Mouse (Mus musculus): ENCODE results near the gene Pon3.
"Not testable (repeated sequence)": the region's sequence is repeated elsewhere in the genome, so short reads cannot be mapped to it uniquely, and the experiment has no call there.

Pon3 gene

DNA sequence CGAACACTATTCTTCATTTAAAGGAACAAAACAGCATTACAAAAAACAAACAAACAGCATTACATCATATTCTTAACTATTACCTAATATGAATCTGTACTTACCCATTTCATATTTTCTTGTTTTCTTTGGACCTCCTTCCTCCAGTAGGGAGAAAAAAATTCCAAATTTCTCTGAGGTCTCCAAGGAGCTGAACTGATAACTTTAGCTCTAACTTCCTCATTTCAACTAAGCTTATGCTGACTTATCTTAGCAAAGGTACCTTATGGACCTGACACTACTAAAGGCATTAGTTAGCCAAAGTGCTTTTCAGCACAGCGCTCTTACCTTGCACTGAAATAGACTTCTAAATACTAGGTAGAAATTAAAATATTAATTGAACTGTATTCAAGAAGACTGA lies 1.2 kb downstream of the Pon3 start:
- DNase-seq (ENCODE audit: low read depth, low spot score) = no peak

GRCm38 (mm10) chr6:5245926-5246325 lies 10.2 kb downstream of the Pon3 start:
- DNase-seq (ENCODE audit: low read depth, low spot score) = no peak

- DNase-seq (ENCODE audit: low read depth, low spot score) = no peak
Measured at GRCm38 (mm10) chr6:5238799-5239198, 17.3 kb downstream of the Pon3 start.

DNA sequence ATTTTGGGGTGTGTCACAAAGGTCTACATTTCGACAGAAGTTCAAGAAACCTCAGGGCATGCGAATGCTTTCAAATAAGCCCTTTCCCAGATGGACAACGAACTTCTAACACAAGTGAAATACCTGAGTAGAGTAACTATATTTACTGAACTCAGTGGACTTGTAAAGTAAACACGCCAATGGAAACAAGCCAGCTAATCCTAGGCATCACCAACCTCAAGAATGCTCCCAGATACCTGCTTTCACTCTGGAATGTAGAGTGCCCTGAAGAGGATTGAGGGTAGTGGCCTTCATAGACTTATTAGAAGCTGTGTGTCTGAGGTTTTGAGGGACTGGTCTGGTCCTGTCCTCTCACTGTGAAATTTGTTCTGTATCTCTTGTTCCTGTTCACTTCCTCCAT lies 18.6 kb downstream of the Pon3 start:
- no peak for DNase-seq (ENCODE audit: low read depth, low spot score)

GRCm38 (mm10) chr6:5236843-5237371 lies 19.2 kb downstream of the Pon3 start:
- DNase-seq (ENCODE audit: low read depth, low spot score) = no peak

DNA sequence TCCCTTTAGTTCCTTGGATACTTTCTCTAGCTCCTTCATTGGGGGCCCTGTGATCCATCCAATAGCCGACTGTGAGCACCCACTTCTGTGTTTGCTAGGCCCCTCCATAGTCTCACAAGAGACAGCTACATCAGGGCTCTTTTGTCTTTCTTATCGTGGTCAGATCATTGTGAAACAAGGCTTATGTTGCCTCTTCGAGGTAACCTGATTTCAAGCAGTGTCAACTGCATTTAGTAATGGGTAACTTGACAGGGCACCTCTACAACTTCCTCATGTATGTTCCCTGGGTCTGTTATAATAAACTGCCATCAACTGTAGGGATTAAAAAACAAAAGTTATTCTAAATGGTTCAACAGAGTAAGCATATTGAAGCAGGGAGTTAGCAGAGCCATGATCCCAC lies 21.5 kb downstream of the Pon3 start:
- no peak for DNase-seq (ENCODE audit: low read depth, low spot score)

GRCm38 (mm10) chr6:5233812-5234211 lies 22.3 kb downstream of the Pon3 start:
- DNase-seq (ENCODE audit: low read depth, low spot score) = no peak

- no peak for DNase-seq (ENCODE audit: low read depth, low spot score)
Measured at GRCm38 (mm10) chr6:5232022-5232421, 24.1 kb downstream of the Pon3 start.

- no peak for DNase-seq (ENCODE audit: low read depth, low spot score)
Measured at GRCm38 (mm10) chr6:5230261-5230660, 25.8 kb downstream of the Pon3 start.

- DNase-seq (ENCODE audit: low read depth, low spot score) = not testable (repeated sequence)
Measured at GRCm38 (mm10) chr6:5223551-5223950, 32.5 kb downstream of the Pon3 start.

- no peak for DNase-seq (ENCODE audit: low read depth, low spot score)
Measured at GRCm38 (mm10) chr6:5222080-5222479, 34.0 kb downstream of the Pon3 start.

- DNase-seq (ENCODE audit: low read depth, low spot score) = no peak
Measured at GRCm38 (mm10) chr6:5218190-5218589, 37.9 kb downstream of the Pon3 start.

DNA sequence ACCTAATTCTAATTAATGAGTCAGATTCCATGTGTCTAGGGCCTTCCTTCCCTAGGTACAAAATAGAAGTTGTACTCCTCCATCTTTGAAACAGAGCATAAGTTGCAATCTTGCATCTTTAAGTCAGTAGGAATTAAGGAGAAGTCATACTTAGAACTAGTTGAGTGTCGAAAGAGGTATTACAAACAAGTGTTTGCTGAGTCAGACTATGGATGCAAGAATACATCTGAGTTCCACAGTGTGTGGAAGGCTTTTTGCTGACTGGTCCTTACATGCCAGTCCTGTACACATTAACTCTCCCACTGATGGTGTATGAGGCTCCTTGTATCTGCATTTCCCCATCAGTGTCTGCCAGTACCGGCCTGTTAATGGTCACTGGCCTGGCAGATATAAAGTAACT lies 48.3 kb downstream of the Pon3 start:
- DNase-seq (ENCODE audit: low read depth, low spot score) = no peak

GRCm38 (mm10) chr6:5199916-5200315 lies 56.2 kb downstream of the Pon3 start:
- no peak for DNase-seq (ENCODE audit: low read depth, low spot score)

DNA sequence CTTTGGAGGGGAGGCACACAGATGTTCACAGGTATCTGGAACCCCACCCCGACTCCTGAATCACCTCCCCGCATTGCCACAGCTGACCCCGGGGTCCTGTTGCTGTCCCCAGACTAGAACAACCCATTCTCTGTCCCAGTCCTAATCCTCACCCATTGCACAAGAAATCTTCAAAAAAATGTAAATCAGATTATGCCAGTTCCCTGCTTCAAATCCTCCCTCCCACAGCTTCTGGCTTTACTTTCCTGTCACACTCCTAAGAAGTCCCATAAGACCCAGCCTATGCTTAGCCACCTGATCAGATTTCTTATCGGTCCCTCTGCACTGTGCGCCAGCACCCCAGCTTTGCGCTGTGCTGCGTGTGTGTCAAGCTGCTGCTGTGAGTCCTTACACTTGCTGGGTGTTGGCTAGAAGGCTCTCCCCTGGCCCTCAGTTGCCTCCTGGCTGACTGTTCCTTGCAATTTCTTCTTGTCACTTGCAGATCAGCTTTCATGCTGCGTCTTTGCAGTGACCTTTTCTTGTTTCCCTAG lies 56.6 kb downstream of the Pon3 start:
- DNase-seq (ENCODE audit: low read depth, low spot score) = no peak

GRCm38 (mm10) chr6:5198590-5198989 lies 57.5 kb downstream of the Pon3 start:
- DNase-seq (ENCODE audit: low read depth, low spot score) = no peak

GRCm38 (mm10) chr6:5193693-5194092 lies 62.4 kb downstream of the Pon3 start, which contains the start of gene Pon1:
TSS of gene Pon1 (minus strand) at chr6:5193946.
- no peak for DNase-seq (ENCODE audit: low read depth, low spot score)

GRCm38 (mm10) chr6:5190761-5191160 lies 65.3 kb downstream of the Pon3 start:
- DNase-seq (ENCODE audit: low read depth, low spot score) = no peak

DNA sequence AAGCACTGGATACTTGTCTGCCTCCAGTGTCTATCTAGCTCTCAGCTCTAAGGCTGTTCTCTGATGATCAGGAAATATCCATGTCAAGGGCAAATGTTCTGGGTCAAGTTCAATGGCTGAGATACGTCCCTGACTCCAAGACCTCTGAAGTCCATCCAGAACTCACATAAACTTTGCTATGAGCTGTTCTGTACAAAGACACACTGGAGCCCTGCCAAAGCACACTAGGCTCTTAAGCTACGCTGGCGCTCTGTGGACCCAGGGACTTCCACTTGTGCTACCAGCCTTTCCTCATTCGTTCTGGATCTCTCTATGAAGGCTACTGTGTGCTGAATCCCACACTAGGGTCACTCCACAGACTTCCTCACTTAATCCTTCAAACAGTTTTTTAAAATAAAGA lies 66.6 kb downstream of the Pon3 start:
- no peak for DNase-seq (ENCODE audit: low read depth, low spot score)

GRCm38 (mm10) chr6:5188938-5189337 lies 67.1 kb downstream of the Pon3 start:
- no peak for DNase-seq (ENCODE audit: low read depth, low spot score)

DNA sequence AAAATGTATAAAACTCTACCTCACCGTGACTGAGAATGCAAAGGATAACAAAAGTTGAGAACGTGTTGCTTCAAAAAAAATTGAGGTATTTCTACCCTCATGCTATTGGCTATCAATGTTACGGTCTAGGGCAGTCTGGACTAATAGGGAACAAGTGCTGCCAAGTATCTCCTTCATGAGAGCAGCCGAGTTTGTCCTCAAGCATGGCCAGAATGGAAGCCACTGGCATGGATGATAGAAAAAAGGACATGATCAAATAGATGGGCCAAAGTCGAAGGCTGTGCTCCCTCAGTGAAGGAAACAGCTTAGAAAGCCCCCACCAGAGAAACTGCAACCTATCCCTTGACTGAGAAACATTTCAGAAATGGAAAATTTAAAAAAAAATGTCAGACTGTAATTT lies 68.0 kb downstream of the Pon3 start:
- no peak for DNase-seq (ENCODE audit: low read depth, low spot score)

- no peak for DNase-seq (ENCODE audit: low read depth, low spot score)
Measured at GRCm38 (mm10) chr6:5187586-5187985, 68.5 kb downstream of the Pon3 start.

GRCm38 (mm10) chr6:5186229-5186950 lies 69.7 kb downstream of the Pon3 start:
- no peak for DNase-seq (ENCODE audit: low read depth, low spot score)

Measured in skeletal muscle tissue, adult 2 months (tissue).